Mouse (Mus musculus) liver, adult 2 months (tissue): Measurements from ENCODE around the gene Sp1.

Source experiments
- CTCF ChIP-seq: fragments of 200-500 bp; IDR thresholded peaks from 2 replicates; pipeline ENCODE4 v1.5.1; 2011; ENCODE audit warnings: low read depth, low read length, control low read depth
- POLR2A ChIP-seq: fragments of 200-500 bp; IDR thresholded peaks from 2 replicates; pipeline ENCODE4 v1.6.1; 2011; ENCODE audit warnings: low read length, control low read depth; ENCODE audit not compliant: insufficient read depth; ENCODE audit errors: extremely low read depth

DNA sequence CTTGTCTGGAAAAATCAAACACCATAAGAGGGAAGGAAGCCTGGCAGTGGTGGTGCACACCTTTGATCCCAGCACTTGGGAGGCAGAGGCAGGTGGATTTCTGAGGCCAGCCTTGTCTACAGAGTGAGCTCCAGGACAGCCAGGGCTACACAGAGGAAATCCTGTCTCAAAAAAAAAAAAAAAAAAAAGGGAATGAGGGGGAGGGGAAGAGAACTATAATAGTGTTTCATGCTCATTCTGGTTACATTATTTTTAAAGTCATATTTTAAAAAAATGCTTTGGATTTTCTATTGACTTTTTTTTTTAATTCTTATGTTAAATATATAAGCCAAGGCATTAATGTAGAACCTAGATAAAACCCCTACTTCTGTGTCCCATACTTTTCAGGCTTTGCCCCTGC lies 7.7 kb downstream of the Sp1 start:
- TF ChIP-seq POLR2A (no peak), CTCF (no peak)
